Mouse (Mus musculus): Measurements from ENCODE around the gene Nsdhl. TPM values are rescaled to one million over a fixed set of nuclear protein-coding genes. Genes with fewer than 3 reads are reported as not detected.
A peak's percentile ranks its signal among the peaks of the same experiment; 100 is the strongest.

Nsdhl gene
- polyA plus RNA-seq, 1 experiment, result 74.4 TPM

DNA sequence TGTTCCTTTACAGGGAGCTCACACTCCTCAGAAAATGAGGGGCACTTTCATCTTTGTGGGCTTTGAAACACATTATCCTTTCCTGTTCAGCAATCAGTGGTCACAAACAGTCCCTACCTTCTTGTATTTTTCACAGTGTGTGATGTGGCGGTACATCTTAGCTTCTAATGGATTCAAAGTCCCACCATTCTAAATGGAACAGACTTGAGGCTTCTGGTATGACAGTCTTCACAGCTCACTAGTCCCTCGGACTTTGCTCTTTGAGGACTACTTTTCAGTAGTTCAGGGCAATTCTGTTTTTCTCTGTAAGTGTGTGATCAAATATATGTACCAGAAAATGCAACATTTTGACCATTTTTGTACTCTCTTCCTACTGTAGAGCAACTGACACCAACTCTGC is 3.0 kb downstream of the Nsdhl start:
- TF ChIP-seq MAX (IDR thresholded peaks at IDR 0.05; ENCODE audit: low read depth) (no peak), SRF (IDR thresholded peaks at IDR 0.05; ENCODE audit: control insufficient read depth, insufficient read length, low read depth) (no peak), MYOG (IDR thresholded peaks at IDR 0.05; ENCODE audit: control insufficient read depth in 1 of 3, insufficient read depth in 1 of 3, insufficient read length in 2 of 3, low read depth in 2 of 3) (no peak), MYOD1 (IDR thresholded peaks at IDR 0.05; ENCODE audit: control insufficient read depth in 1 of 3, insufficient read length in 2 of 3, low read depth in 2 of 3) (no peak), E2F4 (IDR thresholded peaks at IDR 0.05; ENCODE audit: insufficient read depth) (no peak), CEBPB (IDR thresholded peaks at IDR 0.05; ENCODE audit: insufficient read depth, poor library complexity, severe bottlenecking) (no peak), USF1 (IDR thresholded peaks at IDR 0.05; ENCODE audit: low read depth) (no peak), REST (IDR thresholded peaks at IDR 0.05; ENCODE audit: insufficient read depth, insufficient read length) (no peak), TCF3 (IDR thresholded peaks at IDR 0.05; ENCODE audit: insufficient read length, low read depth) (no peak), POLR2AphosphoS2 (IDR thresholded peaks at IDR 0.05; ENCODE audit: insufficient read length, low read depth) (no peak), TCF12 (IDR thresholded peaks at IDR 0.05; ENCODE audit: insufficient read depth, poor library complexity, severe bottlenecking) (no peak), POLR2A (IDR thresholded peaks at IDR 0.05; ENCODE audit: insufficient read length, low read depth) (no peak)
- H3K36me3 ChIP-seq (ENCODE audit: control insufficient read depth, insufficient read depth), result no peaks in the 10 kb centered on the region
- H3K4me2 ChIP-seq (ENCODE audit: low read depth), result peak overlapping the region; percentile 76
- H3K27me3 ChIP-seq (ENCODE audit: control insufficient read depth, insufficient read depth, insufficient read length), result no peaks in the 10 kb centered on the region
- no peak overlapping the region for H3ac ChIP-seq (ENCODE audit: control insufficient read depth, insufficient read length)
- H3K4me3 ChIP-seq, result no peak overlapping the region
- peaks cover 47% of the 10 kb centered on the region for H3K79me2 ChIP-seq (ENCODE audit: control insufficient read depth, insufficient read depth)

DNA sequence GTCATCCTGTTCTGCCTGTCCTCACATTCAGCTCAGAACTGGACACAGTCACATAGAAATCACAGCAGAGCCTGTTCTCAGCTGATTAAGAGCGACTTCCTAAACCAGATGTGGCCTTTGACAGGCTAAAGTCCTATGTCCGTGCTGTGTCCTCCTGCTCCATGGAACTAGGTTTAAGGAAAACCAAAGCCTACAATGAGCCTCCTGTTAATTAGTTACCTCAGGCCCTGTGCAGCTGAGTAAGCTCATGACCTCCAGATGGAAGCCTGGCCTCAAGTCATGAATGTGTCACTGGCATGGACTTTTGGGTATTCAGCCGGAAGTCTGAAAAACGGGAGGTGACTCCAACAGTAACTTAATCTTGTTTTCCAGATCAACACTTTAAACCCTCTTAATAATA is 35.1 kb downstream of the Nsdhl start:
- no peak for TF ChIP-seq POLR2A (IDR thresholded peaks at IDR 0.05; ENCODE audit: insufficient read length, low read depth)
- TF ChIP-seq TCF3 (IDR thresholded peaks at IDR 0.05; ENCODE audit: insufficient read length, low read depth), result no peak
- TF ChIP-seq MYOD1 (IDR thresholded peaks at IDR 0.05; ENCODE audit: control insufficient read depth in 1 of 3, insufficient read length in 2 of 3, low read depth in 2 of 3), result no peak
- TF ChIP-seq SRF (IDR thresholded peaks at IDR 0.05; ENCODE audit: control insufficient read depth, insufficient read length, low read depth), result no peak
- TF ChIP-seq USF1 (IDR thresholded peaks at IDR 0.05; ENCODE audit: low read depth), result no peak
- no peak for TF ChIP-seq POLR2AphosphoS2 (IDR thresholded peaks at IDR 0.05; ENCODE audit: insufficient read length, low read depth)
- Histone ChIP-seq H3K4me2 (ENCODE audit: low read depth) (no peak overlapping the region), H3K4me3 (no peak overlapping the region), H3K36me3 (ENCODE audit: control insufficient read depth, insufficient read depth) (peaks cover 28% of the 10 kb centered on the region), H3K79me2 (ENCODE audit: control insufficient read depth, insufficient read depth) (no peaks in the 10 kb centered on the region), H3K27me3 (ENCODE audit: control insufficient read depth, insufficient read depth, insufficient read length) (no peaks in the 10 kb centered on the region), H3ac (ENCODE audit: control insufficient read depth, insufficient read length) (no peak overlapping the region)

DNA sequence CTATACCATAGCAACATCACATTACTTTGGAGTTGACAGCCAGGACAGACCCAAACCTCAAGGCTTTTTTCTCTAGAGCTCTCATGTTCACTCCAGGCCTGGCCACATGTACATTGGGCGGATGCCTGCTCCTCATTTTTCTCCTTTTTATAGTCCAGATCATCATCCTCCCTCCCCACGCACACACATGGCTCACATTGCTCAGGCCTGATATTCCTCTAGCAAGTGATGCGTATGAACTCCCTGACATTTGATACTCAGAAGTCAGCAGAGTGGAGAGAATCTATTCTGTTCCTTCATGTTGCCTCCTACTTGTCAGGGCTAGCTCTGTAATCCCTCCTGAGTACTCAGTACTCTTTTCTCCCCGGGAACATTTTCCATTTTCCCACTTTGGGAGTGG is 38.1 kb downstream of the Nsdhl start:
- Histone ChIP-seq H3ac (ENCODE audit: control insufficient read depth, insufficient read length) (no peak overlapping the region), H3K27me3 (ENCODE audit: control insufficient read depth, insufficient read depth, insufficient read length) (no peaks in the 10 kb centered on the region), H3K4me3 (no peak overlapping the region), H3K36me3 (ENCODE audit: control insufficient read depth, insufficient read depth) (peaks cover 28% of the 10 kb centered on the region), H3K79me2 (ENCODE audit: control insufficient read depth, insufficient read depth) (no peaks in the 10 kb centered on the region), H3K4me2 (ENCODE audit: low read depth) (no peak overlapping the region)
- TF ChIP-seq MAX (IDR thresholded peaks at IDR 0.05; ENCODE audit: low read depth), result no peak
- no peak for TF ChIP-seq USF1 (IDR thresholded peaks at IDR 0.05; ENCODE audit: low read depth)
- no peak for TF ChIP-seq POLR2AphosphoS2 (IDR thresholded peaks at IDR 0.05; ENCODE audit: insufficient read length, low read depth)
- TF ChIP-seq TCF12 (IDR thresholded peaks at IDR 0.05; ENCODE audit: insufficient read depth, poor library complexity, severe bottlenecking), result no peak
- no peak for TF ChIP-seq MYOG (IDR thresholded peaks at IDR 0.05; ENCODE audit: control insufficient read depth in 1 of 3, insufficient read depth in 1 of 3, insufficient read length in 2 of 3, low read depth in 2 of 3)
- TF ChIP-seq POLR2A (IDR thresholded peaks at IDR 0.05; ENCODE audit: insufficient read length, low read depth), result no peak
- TF ChIP-seq TCF3 (IDR thresholded peaks at IDR 0.05; ENCODE audit: insufficient read length, low read depth), result no peak
- TF ChIP-seq E2F4 (IDR thresholded peaks at IDR 0.05; ENCODE audit: insufficient read depth), result no peak
- no peak for TF ChIP-seq SRF (IDR thresholded peaks at IDR 0.05; ENCODE audit: control insufficient read depth, insufficient read length, low read depth)
- no peak for TF ChIP-seq MYOD1 (IDR thresholded peaks at IDR 0.05; ENCODE audit: control insufficient read depth in 1 of 3, insufficient read length in 2 of 3, low read depth in 2 of 3)
- no peak for TF ChIP-seq CEBPB (IDR thresholded peaks at IDR 0.05; ENCODE audit: insufficient read depth, poor library complexity, severe bottlenecking)

DNA sequence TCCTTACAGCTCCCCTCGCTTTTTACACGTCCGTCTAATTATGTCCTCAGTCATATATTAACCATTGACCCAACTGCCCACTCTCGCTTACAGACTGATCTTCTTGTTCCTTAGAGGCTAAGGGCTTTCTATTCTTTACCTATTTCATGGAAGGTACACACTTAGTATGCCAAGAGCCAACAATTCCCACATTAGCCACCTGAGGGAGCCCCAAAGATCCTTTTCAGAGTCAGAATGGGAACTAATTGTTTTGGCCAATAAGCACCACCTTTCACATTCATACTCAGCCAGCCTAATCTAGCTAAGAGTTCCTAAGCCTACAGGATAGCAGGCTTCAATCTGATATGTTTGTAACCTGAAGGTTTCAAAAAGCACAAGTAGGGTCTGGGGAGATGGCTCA is 42.1 kb downstream of the Nsdhl start:
- H3K79me2 ChIP-seq (ENCODE audit: control insufficient read depth, insufficient read depth), result no peaks in the 10 kb centered on the region
- H3ac ChIP-seq (ENCODE audit: control insufficient read depth, insufficient read length), result no peak overlapping the region
- no peak overlapping the region for H3K4me3 ChIP-seq
- H3K27me3 ChIP-seq (ENCODE audit: control insufficient read depth, insufficient read depth, insufficient read length), result no peaks in the 10 kb centered on the region
- H3K36me3 ChIP-seq (ENCODE audit: control insufficient read depth, insufficient read depth), result peaks cover 9% of the 10 kb centered on the region
- H3K4me2 ChIP-seq (ENCODE audit: low read depth), result no peak overlapping the region
- no peak for TF ChIP-seq CEBPB (IDR thresholded peaks at IDR 0.05; ENCODE audit: insufficient read depth, poor library complexity, severe bottlenecking)

DNA sequence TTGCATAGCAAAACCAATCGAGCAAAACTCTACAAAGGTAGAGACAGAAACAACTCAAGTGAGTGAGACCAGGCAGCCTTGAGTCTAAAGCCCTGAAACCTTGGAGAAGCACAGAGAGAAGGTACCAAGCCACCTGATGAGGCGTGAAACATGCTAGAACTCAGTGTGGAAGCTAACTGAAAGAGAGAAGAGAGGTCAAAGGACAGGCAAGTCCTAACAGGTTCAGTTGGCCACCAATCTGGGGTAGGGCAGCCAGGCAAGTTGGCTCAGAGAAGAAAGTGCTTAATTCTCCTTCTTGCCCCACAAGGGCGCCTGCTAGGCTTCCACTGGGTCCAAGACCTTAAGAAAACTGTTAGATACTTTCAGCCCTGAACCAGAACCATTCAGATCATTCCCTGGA is 43.2 kb downstream of the Nsdhl start:
- H3ac ChIP-seq (ENCODE audit: control insufficient read depth, insufficient read length), result no peak overlapping the region
- H3K27me3 ChIP-seq (ENCODE audit: control insufficient read depth, insufficient read depth, insufficient read length), result no peaks in the 10 kb centered on the region
- H3K79me2 ChIP-seq (ENCODE audit: control insufficient read depth, insufficient read depth), result no peaks in the 10 kb centered on the region
- H3K4me3 ChIP-seq, result no peak overlapping the region
- H3K4me2 ChIP-seq (ENCODE audit: low read depth), result no peak overlapping the region
- peaks cover 3% of the 10 kb centered on the region for H3K36me3 ChIP-seq (ENCODE audit: control insufficient read depth, insufficient read depth)
- TF ChIP-seq TCF12 (IDR thresholded peaks at IDR 0.05; ENCODE audit: insufficient read depth, poor library complexity, severe bottlenecking) (no peak), USF1 (IDR thresholded peaks at IDR 0.05; ENCODE audit: low read depth) (no peak), POLR2AphosphoS2 (IDR thresholded peaks at IDR 0.05; ENCODE audit: insufficient read length, low read depth) (no peak), MAX (IDR thresholded peaks at IDR 0.05; ENCODE audit: low read depth) (no peak), MYOD1 (IDR thresholded peaks at IDR 0.05; ENCODE audit: control insufficient read depth in 1 of 3, insufficient read length in 2 of 3, low read depth in 2 of 3) (no peak), REST (IDR thresholded peaks at IDR 0.05; ENCODE audit: insufficient read depth, insufficient read length) (no peak), MYOG (IDR thresholded peaks at IDR 0.05; ENCODE audit: control insufficient read depth in 1 of 3, insufficient read depth in 1 of 3, insufficient read length in 2 of 3, low read depth in 2 of 3) (no peak), TCF3 (IDR thresholded peaks at IDR 0.05; ENCODE audit: insufficient read length, low read depth) (no peak), E2F4 (IDR thresholded peaks at IDR 0.05; ENCODE audit: insufficient read depth) (no peak), SRF (IDR thresholded peaks at IDR 0.05; ENCODE audit: control insufficient read depth, insufficient read length, low read depth) (no peak), POLR2A (IDR thresholded peaks at IDR 0.05; ENCODE audit: insufficient read length, low read depth) (no peak), CEBPB (IDR thresholded peaks at IDR 0.05; ENCODE audit: insufficient read depth, poor library complexity, severe bottlenecking) (no peak)

Data from myocyte (in vitro differentiated cells).